Mouse (Mus musculus) left cerebral cortex, adult 18-20 months (tissue): ENCODE measurements around the gene Rdh1. TPM values are rescaled to one million over a fixed set of nuclear protein-coding genes. Genes with fewer than 3 reads are reported as not detected.

Source experiments
- total RNA-seq, 2 experiments: library from RNA; stranded (reverse); gene quantifications; 2 replicates each; pipeline ENCODE4 v1.2.3; 2021

The Rdh1 gene
- total RNA-seq, 2 experiments from 2014 or later = 0.19 TPM; not detected in 1

Other genes with a start within 250 kb of the Rdh1 start
- 1 to 10 TPM; 3.5 to 5.2 TPM for gene Ndufa4l2, start 244.8 kb upstream of the Rdh1 start, total RNA-seq
- gene Shmt2, start 237.3 kb upstream of the Rdh1 start, total RNA-seq = 10 to 100 TPM; 23.4 to 27.0 TPM
- 1 to 10 TPM; 7.6 to 8.3 TPM for gene Nxph4, start 225.2 kb upstream of the Rdh1 start, total RNA-seq
- gene Lrp1, start 138.6 kb upstream of the Rdh1 start, total RNA-seq = 100 to 1,000 TPM; 264 to 276 TPM
- gene Stat6, start 116.7 kb upstream of the Rdh1 start, total RNA-seq = 10 to 100 TPM; 15.9 to 17.8 TPM
- 1 to 10 TPM; 4.6 to 5.1 TPM for gene Nemp1, start 92.8 kb upstream of the Rdh1 start, total RNA-seq
- gene Nab2, start 91.2 kb upstream of the Rdh1 start, total RNA-seq = 10 to 100 TPM; 58.2 to 71.7 TPM
- under 1 TPM; 0.77 to 0.88 TPM for gene Myo1a, start 54.6 kb upstream of the Rdh1 start, total RNA-seq
- gene Tac2, start 35.2 kb upstream of the Rdh1 start, total RNA-seq = 10 to 100 TPM; 16.4 to 17.1 TPM
- 1 to 10 TPM; 9.6 to 9.9 TPM for gene Zbtb39, start 20.2 kb upstream of the Rdh1 start, total RNA-seq
- gene Gpr182, start 8.0 kb upstream of the Rdh1 start, total RNA-seq = 1 to 10 TPM; 1.5 to 2.2 TPM
- not detected for gene Rdh16f1, start 66 bp downstream of the Rdh1 start, total RNA-seq
- under 1 TPM; 0.30 to 0.65 TPM for gene Rdh9, start 16.7 kb downstream of the Rdh1 start, total RNA-seq
- under 1 TPM; 0.23 to 0.28 TPM for gene Rdh16, start 41.4 kb downstream of the Rdh1 start, total RNA-seq
- gene Rdh19, start 90.2 kb downstream of the Rdh1 start, total RNA-seq = not detected
- not detected for gene Rdh16f2, start 106.8 kb downstream of the Rdh1 start, total RNA-seq
- gene Rdh7, start 129.1 kb downstream of the Rdh1 start, total RNA-seq = not detected
- gene Sdr9c7, start 138.8 kb downstream of the Rdh1 start, total RNA-seq = not detected
- not detected for gene Hsd17b6, start 247.9 kb downstream of the Rdh1 start, total RNA-seq